Mouse (Mus musculus) fat pad, adult 2 months (tissue): ENCODE results near the gene Uckl1.
A peak's percentile ranks its signal among the peaks of the same experiment; 100 is the strongest.

Source experiments
- DNase-seq: peaks from one replicate; pipeline ENCODE4 v3.0.0-alpha.2; 2011; ENCODE audit warnings: low read depth, low spot score; ENCODE audit errors: extremely low read depth

Gene Uckl1

DNA sequence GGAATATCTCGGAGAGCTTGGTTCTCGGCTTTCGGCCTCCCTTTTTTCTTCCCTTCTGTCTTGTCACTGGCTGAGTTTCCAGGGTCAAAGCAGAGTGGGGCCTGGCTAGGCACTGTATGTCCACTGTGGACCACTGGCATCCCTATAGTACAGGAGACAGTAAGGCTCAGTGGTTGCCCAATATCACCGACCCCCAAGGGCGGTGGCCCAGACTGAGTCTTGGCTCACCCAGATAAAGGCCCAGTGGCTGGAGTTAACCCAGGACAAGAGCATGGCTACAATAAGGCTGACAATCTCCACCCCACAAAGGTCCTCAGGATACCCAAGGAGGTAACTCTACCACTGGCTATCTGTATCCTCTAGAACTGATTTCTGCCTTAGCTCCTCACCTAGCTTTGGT lies 5.8 kb upstream of the Uckl1 start:
- no peak for DNase-seq

- DNase-seq, result no peak
These were observed 5.0 kb upstream of the Uckl1 start for GRCm38 (mm10) chr2:181589732-181590105.

GRCm38 (mm10) chr2:181589011-181589731 lies 4.5 kb upstream of the Uckl1 start:
- no peak for DNase-seq

- DNase-seq, result no peak
These were observed 3.6 kb upstream of the Uckl1 start for GRCm38 (mm10) chr2:181588229-181588780.

- no peak for DNase-seq
These were observed 3.1 kb upstream of the Uckl1 start for GRCm38 (mm10) chr2:181587796-181588195.

- no peak for DNase-seq
These were observed 1.4 kb upstream of the Uckl1 start for GRCm38 (mm10) chr2:181586124-181586523.

GRCm38 (mm10) chr2:181585506-181585905 lies 814 bp upstream of the Uckl1 start:
- DNase-seq, result no peak

- DNase-seq, result no peak
These were observed 1.0 kb downstream of the Uckl1 start for GRCm38 (mm10) chr2:181583460-181584257.

- DNase-seq, result no peak
These were observed 1.8 kb downstream of the Uckl1 start for GRCm38 (mm10) chr2:181582939-181583338.

DNA sequence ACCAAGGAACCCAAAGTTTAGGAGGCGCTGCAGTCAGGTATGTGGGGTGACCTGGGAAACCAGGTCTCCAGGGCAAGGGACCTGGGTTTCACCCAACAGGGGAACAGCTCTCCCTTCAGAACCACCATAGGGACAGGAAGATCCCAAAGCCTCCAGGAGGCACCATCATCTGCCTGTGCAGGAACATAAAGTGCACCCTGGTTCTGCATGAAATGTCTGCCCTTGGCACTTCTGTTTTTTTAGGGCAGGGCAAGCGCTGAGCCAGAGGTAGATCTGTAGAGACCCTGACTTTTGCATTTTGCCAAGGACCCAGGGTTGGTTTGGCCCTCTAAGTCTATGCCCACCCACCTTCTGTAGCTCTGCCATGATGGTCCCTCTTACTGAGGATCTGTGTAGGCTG lies 2.3 kb downstream of the Uckl1 start:
- no peak for DNase-seq

- peak; percentile 68 for DNase-seq
These were observed 3.1 kb downstream of the Uckl1 start for GRCm38 (mm10) chr2:181581402-181582120.

DNA sequence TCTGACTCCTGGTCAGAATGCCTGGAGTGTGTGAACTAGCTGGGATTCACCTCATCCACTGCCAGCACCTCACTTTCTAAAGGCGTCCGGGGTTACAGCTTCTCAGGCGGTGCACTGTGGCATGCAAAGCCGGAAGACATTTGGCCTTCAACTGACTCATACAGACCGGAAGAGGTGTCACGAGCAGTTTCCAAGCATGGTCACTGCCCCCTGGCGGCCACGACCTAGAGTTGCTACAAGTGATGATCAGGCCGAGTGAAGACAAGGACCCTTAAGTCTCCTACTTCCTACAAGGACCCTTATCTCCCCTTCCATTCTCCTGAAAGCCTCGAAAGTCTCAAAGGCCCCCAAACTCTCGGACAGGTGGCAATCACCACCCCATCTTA lies 3.7 kb downstream of the Uckl1 start:
- no peak for DNase-seq

DNA sequence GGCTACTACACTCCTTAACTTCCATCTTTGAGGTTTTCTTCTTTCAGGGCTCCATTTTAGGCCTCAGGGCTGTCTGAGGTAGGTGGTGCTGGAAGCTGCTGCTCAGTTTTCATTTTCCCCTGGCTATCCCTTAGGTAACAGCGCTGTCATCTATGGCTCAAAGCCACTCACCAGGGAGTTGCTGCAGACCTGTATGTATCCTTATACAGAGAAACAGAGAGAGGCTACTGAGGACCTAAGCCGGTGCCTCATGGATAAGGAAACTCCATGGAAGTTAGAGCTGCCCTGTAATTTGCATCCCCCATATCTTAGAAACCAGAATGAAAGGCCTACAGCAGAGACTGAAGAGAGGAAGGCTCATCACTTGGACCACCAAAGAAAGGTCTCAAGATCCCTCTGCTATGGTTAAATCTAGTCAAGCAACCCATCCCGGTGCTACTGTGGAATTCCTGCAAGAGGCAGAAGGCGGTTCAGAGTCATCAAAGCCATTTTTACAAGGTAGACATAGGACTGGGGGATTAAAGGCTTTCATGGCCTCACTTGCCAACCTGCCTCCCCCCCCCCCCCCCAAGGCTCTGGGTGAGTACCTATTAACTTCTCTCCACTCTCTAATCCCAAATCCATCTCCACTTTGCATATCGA lies 4.4 kb downstream of the Uckl1 start:
- no peak for DNase-seq

DNA sequence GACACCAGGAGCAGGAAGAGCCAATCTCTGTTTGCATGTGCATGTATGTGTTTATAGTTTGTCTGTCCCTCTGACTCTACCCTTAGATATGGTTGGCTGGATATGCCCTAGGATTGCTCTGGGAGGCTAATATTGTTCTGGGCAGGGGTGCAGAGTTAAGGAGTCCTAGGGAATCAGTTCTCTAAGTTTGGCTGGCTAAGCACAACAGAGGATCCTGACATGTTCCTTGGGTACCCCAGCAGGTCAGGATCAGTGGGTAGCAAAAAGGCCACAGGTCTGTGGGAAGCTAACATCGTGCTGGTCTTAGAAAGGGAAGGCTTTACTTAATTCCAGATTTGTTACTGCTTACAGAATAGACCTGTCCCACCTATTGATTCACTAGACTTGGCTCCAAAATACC lies 5.0 kb downstream of the Uckl1 start:
- DNase-seq, result no peak

DNA sequence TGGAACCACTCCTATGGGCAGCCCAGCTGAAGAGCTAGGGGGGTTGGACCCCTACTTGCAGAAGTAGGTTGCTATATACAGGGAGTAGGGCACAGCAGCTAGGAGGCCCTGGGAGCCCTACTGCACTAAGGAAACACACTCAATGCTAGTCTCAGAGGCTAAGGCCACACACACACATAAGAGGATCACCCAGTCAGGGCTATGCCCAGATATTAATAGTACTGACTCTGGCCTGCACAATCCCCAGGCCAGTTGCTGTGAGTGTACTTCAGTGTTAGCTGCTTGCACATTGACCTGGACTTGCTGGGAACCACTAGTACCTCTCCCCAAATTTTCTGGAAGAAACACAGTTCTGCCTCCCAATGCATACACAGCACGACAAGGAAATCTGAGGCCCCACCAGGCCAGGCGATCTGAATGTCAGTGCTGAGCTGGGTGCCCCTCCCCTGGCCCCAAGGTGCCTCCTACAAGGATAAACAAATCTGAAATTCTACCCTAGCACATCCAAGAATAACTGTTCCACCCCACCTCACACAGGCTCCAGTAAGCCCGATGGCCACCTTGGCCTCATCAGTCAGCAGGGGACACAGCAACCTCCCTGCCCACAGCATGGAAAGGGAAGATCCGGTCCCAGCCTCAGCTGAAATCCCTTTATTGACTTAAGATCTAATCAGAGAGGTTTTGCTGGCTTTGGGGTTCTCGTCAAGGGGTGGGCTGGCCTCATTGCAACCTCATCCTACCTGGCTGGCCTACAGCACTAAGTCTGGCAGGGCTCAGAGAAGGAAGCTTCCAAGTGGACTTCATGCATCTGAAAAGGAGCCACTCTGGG lies 5.7 kb downstream of the Uckl1 start:
- DNase-seq, result no peak

DNA sequence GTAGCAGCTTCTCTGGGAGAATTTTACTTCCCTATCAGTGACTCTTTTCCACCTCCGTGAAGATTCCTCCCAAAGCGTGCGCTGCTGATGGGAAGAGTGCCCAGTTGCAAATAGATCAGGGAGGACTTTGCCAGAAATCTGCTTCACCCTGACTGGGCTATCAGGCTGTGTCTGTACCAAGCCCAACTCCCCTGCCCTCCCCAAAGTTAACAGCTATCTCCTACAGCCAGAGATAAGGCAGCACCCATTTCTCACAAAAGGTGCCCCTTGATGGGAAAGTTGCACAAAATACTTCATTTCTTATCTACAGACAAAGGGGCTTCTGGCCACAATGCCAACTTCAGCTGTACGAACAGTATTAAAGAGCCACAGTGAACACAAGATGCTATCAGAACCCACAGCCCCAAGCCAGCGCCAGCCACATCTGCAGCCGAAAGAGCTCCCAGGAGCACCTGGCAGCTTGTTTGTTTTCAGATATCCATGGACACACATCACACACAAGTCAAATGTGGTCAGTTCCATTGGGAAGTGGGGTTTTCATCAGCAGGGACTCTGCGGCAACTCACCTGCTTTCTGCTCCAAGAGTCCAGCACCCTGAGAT lies 6.6 kb downstream of the Uckl1 start:
- no peak for DNase-seq

GRCm38 (mm10) chr2:181577126-181577525 lies 7.6 kb downstream of the Uckl1 start:
- DNase-seq, result no peak

DNA sequence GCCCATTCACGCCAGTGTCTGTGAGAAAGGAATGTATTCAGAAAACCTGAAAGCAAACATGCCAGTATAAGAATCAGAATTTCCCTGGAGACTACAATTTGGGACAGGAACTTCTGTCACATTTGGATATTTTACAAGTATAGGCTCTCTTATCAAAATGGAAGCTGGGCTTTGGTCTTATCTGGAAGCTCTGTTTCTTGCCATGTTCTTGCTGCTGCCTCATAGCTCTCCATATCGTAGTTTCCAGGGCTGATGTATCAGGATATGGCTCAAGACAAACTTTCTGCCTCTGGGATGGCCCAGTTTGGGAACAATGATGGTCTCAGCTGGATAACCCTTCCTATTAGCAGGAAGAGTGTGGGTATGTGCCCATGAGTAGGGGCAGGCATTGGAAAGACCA lies 8.1 kb downstream of the Uckl1 start:
- DNase-seq, result no peak

GRCm38 (mm10) chr2:181574921-181575545 lies 9.7 kb downstream of the Uckl1 start:
- no peak for DNase-seq
